11 mouse cellular contexts compared by ENCODE assay signal in the genomic region with DNA sequence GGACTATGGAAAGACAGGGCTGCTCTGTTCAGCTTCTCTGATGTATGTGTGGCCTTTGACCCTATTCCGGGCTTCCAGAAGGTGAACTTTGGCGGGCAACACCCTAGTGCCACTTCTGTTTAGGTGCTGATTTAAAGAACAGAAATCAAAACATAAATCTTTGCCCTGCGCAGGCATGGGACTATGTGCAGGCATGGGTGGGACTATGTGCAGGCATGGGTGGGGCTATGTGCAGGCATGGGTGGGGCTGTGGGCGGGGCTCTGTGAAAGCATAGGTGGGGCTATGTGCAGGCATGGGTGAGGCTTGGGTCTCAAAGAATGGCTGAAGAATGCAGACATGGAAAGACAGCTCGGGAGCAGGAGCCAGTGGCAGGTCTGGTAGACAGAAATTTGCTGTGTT. TPM values are rescaled to one million over a fixed set of nuclear protein-coding genes. Genes with fewer than 3 reads are reported as not detected.
DNase-seq lines count a peak whose midpoint lies in the region; ATAC-seq lines count a peak whose summit lies in the region.
"Had no signal": no experiment of that assay in that cellular context is flagged by ENCODE, and none has a peak within 500 bp of the region (broad histone marks: within the 10 kb centered on the region; RNA-seq: fewer than 3 reads in every experiment).

No protein-coding gene starts in this region.

- peak; percentile 87 for DNase-seq in heart, embryonic 10.5 days (ENCODE audit: low spot score)
- DNase-seq in heart, adult 8-10 months (ENCODE audit: low spot score) = no peak
- peak; percentile 56 to 75 for DNase-seq in spleen, postnatal 4 days (ENCODE audit: low spot score in 2 of 2)
- no peak for DNase-seq in spleen, postnatal 14 days (ENCODE audit: low spot score in 2 of 2)
- peak; percentile 46 for DNase-seq in kidney, postnatal 14 days
- DNase-seq in right cerebral cortex, postnatal 14 days = no peak
- DNase-seq in midbrain, embryonic 11.5 days (ENCODE audit: low spot score, missing footprints) = no peak
- DNase-seq: heart, postnatal 36 days; thymus, postnatal 25 days had no signal

- no peaks in the 10 kb centered on the region for H3K27me3 ChIP-seq in heart, embryonic 10.5 days (ENCODE audit: insufficient read depth, poor library complexity, severe bottlenecking)
- no peaks in the 10 kb centered on the region for H3K27me3 ChIP-seq in stomach, embryonic 16.5 days (ENCODE audit: control insufficient read depth, insufficient read depth, low read length)
- H3K27me3 ChIP-seq in midbrain, embryonic 11.5 days (ENCODE audit: control insufficient read depth, insufficient read depth, low read length) = no peaks in the 10 kb centered on the region
- H3K27me3 ChIP-seq: CH12.LX had no signal

- no peak overlapping the region for H3K9ac ChIP-seq in stomach, embryonic 16.5 days (ENCODE audit: low read length)
- no peak overlapping the region for H3K9ac ChIP-seq in midbrain, embryonic 11.5 days (ENCODE audit: low read length)

- 57% methylated on average over 5 of the region's 5 CpGs for WGBS in heart, embryonic 10.5 days
- WGBS in stomach, embryonic 16.5 days = 35% methylated on average over 5 of the region's 5 CpGs
- WGBS in midbrain, embryonic 11.5 days = 74% methylated on average over 5 of the region's 5 CpGs

- peaks cover 90% of the 10 kb centered on the region for H3K4me1 ChIP-seq in heart, embryonic 10.5 days
- H3K4me1 ChIP-seq in stomach, embryonic 16.5 days (ENCODE audit: control insufficient read depth, insufficient read depth, low read length) = peaks cover 19% of the 10 kb centered on the region
- H3K4me1 ChIP-seq in midbrain, embryonic 11.5 days (ENCODE audit: control insufficient read depth, insufficient read depth, low read length) = peaks cover 2% of the 10 kb centered on the region; the same call in 1 of the 2 replicates

- H3K4me2 ChIP-seq in stomach, embryonic 16.5 days (ENCODE audit: low read depth, low read length) = no peak overlapping the region
- H3K4me2 ChIP-seq in midbrain, embryonic 11.5 days = no peak overlapping the region

- ATAC-seq in stomach, embryonic 16.5 days (ENCODE audit: insufficient read depth, low FRiP score) = peak; percentile 94
- no peak for ATAC-seq in midbrain, embryonic 11.5 days (ENCODE audit: low FRiP score)

- peak overlapping the region; percentile 62; the same call in 1 of the 2 replicates for H3K27ac ChIP-seq in heart, embryonic 10.5 days
- peak overlapping the region; percentile 40; the same call in 1 of the 2 replicates for H3K27ac ChIP-seq in stomach, embryonic 16.5 days (ENCODE audit: low read length)
- H3K27ac ChIP-seq in midbrain, embryonic 11.5 days (ENCODE audit: low read depth, low read length) = no peak overlapping the region

- H3K9me3 ChIP-seq in heart, embryonic 10.5 days = no peaks in the 10 kb centered on the region
- H3K9me3 ChIP-seq in stomach, embryonic 16.5 days (replicated peaks; ENCODE audit: control insufficient read depth, low read length) = no peaks in the 10 kb centered on the region
- no peaks in the 10 kb centered on the region; the same call in 1 of the 2 replicates for H3K9me3 ChIP-seq in midbrain, embryonic 11.5 days (ENCODE audit: control insufficient read depth, low read length)

- H3K36me3 ChIP-seq in heart, embryonic 10.5 days = peaks cover 11% of the 10 kb centered on the region
- no peaks in the 10 kb centered on the region for H3K36me3 ChIP-seq in stomach, embryonic 16.5 days (ENCODE audit: control insufficient read depth, insufficient read depth, low read length)
- no peaks in the 10 kb centered on the region for H3K36me3 ChIP-seq in midbrain, embryonic 11.5 days (ENCODE audit: control insufficient read depth, insufficient read depth, low read length)

- no peak overlapping the region for H3K4me3 ChIP-seq in heart, embryonic 10.5 days
- H3K4me3 ChIP-seq in stomach, embryonic 16.5 days (replicated peaks; ENCODE audit: low read length) = no peak overlapping the region
- no peak overlapping the region for H3K4me3 ChIP-seq in midbrain, embryonic 11.5 days (ENCODE audit: low read depth, low read length)

RNA-seq across cellular contexts. Expression of gene Ccdc6, which starts 13.1 kb away (rescaled TPM):
- polyA plus RNA-seq in heart, embryonic 10.5 days (2016; fragmentation: Nextera tagmentation; extraction: Ambion mirVana) = 14.6 and 16.0 TPM in 2 replicates
- total RNA-seq in heart, adult 8-10 months (2022) = 10 to 100 TPM; 23.3 to 28.6 (median 24.9) TPM
- polyA plus RNA-seq in stomach, embryonic 16.5 days (2015; fragmentation: Nextera tagmentation; extraction: Ambion mirVana) = 13.1 and 13.8 TPM in 2 replicates
- polyA plus RNA-seq in midbrain, embryonic 11.5 days (2014; fragmentation: Nextera tagmentation; extraction: Ambion mirVana) = 22.3 and 23.5 TPM in 2 replicates

Comparison
In these comparisons a context has a peak if more than half of its experiments do, and no peak if none do; other contexts are left out.
1. DNase-seq: peak in heart, embryonic 10.5 days (single experiment), spleen, postnatal 4 days (2 of 2) and kidney, postnatal 14 days (single experiment); none in heart, adult 8-10 months (single experiment), spleen, postnatal 14 days (0 of 2), right cerebral cortex, postnatal 14 days (single experiment) and midbrain, embryonic 11.5 days (single experiment).